Comparison of ENCODE assay signal across 19 mouse cellular contexts in genomic region chr4:53351104-53351607, GRCm38 (mm10).
"Had no signal": no experiment of that assay in that cellular context is flagged by ENCODE, and none has a peak within 500 bp of the region (broad histone marks: within the 10 kb centered on the region; RNA-seq: fewer than 3 reads in every experiment).

No protein-coding gene starts in this region.

- H3K27me3 ChIP-seq: midbrain, embryonic 12.5 days; neural tube, embryonic 13.5 days; neural tube, embryonic 15.5 days had no signal

- H3K9ac ChIP-seq: lung, embryonic 14.5 days; midbrain, embryonic 12.5 days; neural tube, embryonic 13.5 days; neural tube, embryonic 15.5 days had no signal

- DNase-seq: lung, adult 18-20 months; lung, embryonic 14.5 days; lung, postnatal 14 days; lung, postnatal 36 days; midbrain, embryonic 14.5 days; retina, postnatal 1 day; right cerebral cortex, adult 18-20 months; right cerebral cortex, postnatal 25 days; right cerebral cortex, postnatal 4 days; spleen, adult 18-20 months; thymus, adult 2 months; thymus, postnatal 25 days; thymus, postnatal 4 days had no signal

- H3K4me3 ChIP-seq: midbrain, embryonic 10.5 days; midbrain, embryonic 12.5 days; myocyte; neural tube, embryonic 13.5 days; neural tube, embryonic 15.5 days had no signal

- H3K27ac ChIP-seq: midbrain, embryonic 10.5 days; midbrain, embryonic 12.5 days; neural tube, embryonic 13.5 days; neural tube, embryonic 15.5 days had no signal

- H3K4me1 ChIP-seq: midbrain, embryonic 12.5 days had no signal

- H3K9me3 ChIP-seq: midbrain, embryonic 10.5 days; midbrain, embryonic 12.5 days; neural tube, embryonic 13.5 days; neural tube, embryonic 15.5 days had no signal

- H3K36me3 ChIP-seq: midbrain, embryonic 10.5 days; midbrain, embryonic 12.5 days; neural tube, embryonic 13.5 days; neural tube, embryonic 15.5 days had no signal

- ATAC-seq: midbrain, embryonic 16.5 days had no signal

- H3K4me2 ChIP-seq: lung, embryonic 14.5 days; midbrain, embryonic 12.5 days; neural tube, embryonic 13.5 days; neural tube, embryonic 15.5 days had no signal
